Mouse (Mus musculus): ENCODE measurements around the gene Calm5. TPM values are rescaled to one million over a fixed set of nuclear protein-coding genes. Genes with fewer than 3 reads are reported as not detected.
"Not testable (repeated sequence)": the region's sequence is repeated elsewhere in the genome, so short reads cannot be mapped to it uniquely, and the experiment has no call there.

Calm5 gene
- not detected for total RNA-seq (2021)
- long read RNA-seq, experiment 1 = 0 reads
- long read RNA-seq, experiment 2 = 0 reads

GRCm38 (mm10) chr13:3853648-3854333, at the start of gene Calm5:
TSS of gene Calm5 (plus strand) at chr13:3854173.
- intact Hi-C loops (cut with DNase I); H3K4me3 ChIP-seq; H3K27ac ChIP-seq; DNase-seq: not testable (repeated sequence)

- DNase-seq = no peak
- no peak within 1 kb of the TSS for H3K4me3 ChIP-seq
- no peak for TF ChIP-seq CTCF (IDR thresholded peaks at IDR 0.05)
- intact Hi-C loops (cut with DNase I) = no loop called here
- no peak within 1 kb of the TSS for H3K27ac ChIP-seq
Measured at GRCm38 (mm10) chr13:3804186-3804585, 49.8 kb upstream of the Calm5 start, which contains the start of gene Calml3. TSS of gene Calml3 (minus strand) at chr13:3804316.

- DNase-seq = no peak
- H3K4me3 ChIP-seq = no peak overlapping the region
- no peak for TF ChIP-seq CTCF (IDR thresholded peaks at IDR 0.05)
- intact Hi-C loops (cut with DNase I) = no loop called here
- H3K27ac ChIP-seq = no peak overlapping the region
Measured at GRCm38 (mm10) chr13:3805132-3805531, 48.8 kb upstream of the Calm5 start.

DNA sequence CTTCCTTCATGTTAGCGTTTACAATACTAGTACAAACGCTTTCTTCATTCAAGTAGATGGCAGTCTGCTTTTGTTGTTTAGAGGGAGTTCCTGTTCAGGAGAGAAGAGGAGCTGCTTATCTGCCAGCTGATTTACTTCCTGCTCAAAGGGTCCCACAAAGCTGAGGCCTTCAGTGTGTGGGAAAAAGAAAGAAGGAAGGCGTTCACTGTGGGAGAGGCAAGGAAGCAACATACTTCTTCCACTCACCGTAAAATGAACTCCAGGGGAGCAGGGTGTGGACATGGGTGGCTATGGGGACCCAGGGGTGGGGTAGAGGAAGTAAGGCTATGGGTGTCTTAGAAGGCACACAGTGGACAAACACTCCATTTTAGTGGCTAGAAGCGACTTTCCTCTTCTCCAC, 48.3 kb upstream of the Calm5 start:
- no peak overlapping the region for H3K27ac ChIP-seq
- TF ChIP-seq CTCF (IDR thresholded peaks at IDR 0.05) = no peak

DNA sequence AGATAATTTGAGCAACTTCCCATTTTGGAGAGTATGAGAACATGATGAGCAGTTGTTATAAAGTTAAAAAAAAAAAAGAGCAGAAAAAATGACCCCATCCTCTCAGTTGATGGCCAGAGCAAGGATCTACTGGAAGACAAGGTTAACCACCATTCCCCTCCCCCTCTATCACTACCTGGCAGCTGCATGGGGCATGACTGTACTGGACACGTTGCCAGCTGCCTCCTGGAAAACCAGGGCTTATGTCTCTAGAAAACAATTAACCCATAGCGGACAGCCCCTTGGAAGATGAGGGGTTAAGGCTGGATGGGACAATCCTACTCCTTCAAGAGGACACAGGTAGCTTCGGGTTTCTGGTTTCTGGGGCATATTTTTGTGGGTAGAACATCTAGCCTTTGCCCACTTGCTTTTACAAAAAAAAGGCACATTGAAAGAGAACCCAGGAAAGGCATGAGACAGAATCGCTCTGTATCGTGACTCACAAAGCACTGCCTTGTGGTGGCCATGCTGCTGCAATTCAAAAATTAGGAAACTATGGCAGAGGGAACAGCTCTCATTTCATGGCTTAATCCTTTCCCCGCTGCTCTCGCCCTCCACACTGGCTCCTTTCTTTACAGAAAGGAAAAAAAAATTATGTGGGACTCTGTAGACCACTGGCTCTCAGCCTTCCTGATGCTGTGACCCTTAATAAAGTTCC, 46.7 kb upstream of the Calm5 start:
- no peak for TF ChIP-seq CTCF (IDR thresholded peaks at IDR 0.05)
- DNase-seq = no peak
- intact Hi-C loops (cut with DNase I) = no loop called here
- Histone ChIP-seq H3K27ac (no peak overlapping the region), H3K4me3 (no peak overlapping the region)

More for the DNA sequence above, 48.3 kb upstream of the Calm5 start:
- DNase-seq = no peak
- intact Hi-C loops (cut with DNase I) = no loop called here
- H3K4me3 ChIP-seq = no peak overlapping the region

DNA sequence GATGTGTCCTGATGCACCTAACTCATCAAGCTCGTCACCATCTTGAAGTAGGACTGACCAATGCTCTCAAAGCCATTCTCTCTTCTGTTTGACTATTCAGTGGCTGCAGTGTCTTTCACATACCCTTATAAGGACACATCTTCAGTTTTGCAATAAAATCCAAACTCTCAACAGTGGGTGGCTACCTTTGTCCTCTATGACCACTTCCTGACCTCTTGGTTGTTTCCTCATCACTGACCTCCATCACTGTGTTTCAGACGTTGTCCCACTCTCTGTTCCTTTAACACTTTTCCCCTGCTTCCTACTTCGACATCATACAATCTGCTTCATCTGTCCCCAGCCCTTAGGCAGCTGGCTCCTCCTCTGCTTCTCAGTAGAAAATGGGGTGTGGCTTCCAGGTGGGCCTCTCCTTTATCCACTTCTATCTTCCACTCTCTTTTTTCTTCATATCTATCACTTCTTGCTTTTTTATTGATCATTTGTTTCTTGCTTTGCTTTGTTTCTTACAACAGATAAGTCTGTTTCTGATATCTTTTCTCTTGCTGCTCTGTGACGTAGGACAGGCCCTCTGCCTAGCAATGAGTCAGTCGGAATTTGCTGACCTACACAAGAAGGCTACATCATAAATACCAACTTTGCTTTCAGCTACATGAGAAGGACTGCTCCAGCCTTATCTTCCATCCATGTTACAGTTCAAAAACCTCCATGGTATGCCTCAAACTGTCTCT, 35.8 kb upstream of the Calm5 start:
- intact Hi-C loops (cut with DNase I) = no loop called here
- H3K4me3 ChIP-seq = no peak overlapping the region
- no peak for TF ChIP-seq CTCF (IDR thresholded peaks at IDR 0.05)
- H3K27ac ChIP-seq = no peak overlapping the region
- DNase-seq = no peak

DNA sequence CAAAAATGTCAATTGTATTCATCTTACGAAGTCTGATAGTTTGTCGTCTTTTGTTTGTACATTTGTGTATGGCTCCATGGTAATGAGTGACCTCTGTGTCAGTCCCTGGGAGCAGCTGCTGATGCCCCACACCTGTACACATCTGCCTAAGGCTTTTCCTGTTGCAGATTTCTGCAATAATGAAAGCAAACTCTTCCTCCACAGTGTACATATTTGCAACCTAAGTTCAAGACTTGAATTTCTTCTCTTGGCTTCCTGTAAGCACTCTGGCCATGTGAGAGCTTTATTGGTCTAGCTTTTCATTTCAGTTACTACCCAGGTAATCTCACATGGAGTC, 35.3 kb upstream of the Calm5 start:
- intact Hi-C loops (cut with DNase I) = no loop called here
- no peak for DNase-seq
- H3K4me3 ChIP-seq = no peak overlapping the region
- no peak overlapping the region for H3K27ac ChIP-seq
- TF ChIP-seq CTCF (IDR thresholded peaks at IDR 0.05) = no peak

DNA sequence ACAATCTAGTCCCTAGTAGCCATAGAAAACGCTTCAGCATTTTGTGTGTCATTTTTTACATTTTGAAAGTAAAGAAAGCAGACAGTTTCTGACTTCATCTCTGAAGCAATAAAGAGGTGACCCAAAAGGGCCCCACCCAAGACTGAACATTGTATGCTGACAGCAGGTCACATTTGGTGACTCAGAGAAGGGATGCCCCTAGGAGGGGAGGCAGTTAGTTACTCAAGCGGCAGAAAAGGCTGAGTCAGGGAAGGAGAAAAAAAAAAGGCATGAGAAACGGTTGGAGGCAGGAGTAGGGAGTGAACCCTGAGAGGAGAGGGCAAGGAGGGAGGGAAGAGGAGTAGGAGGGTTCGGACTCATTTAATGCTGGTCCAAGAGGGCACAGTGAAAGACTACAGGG, 31.9 kb upstream of the Calm5 start:
- no peak for TF ChIP-seq CTCF (IDR thresholded peaks at IDR 0.05)
- no peak overlapping the region for H3K27ac ChIP-seq
- intact Hi-C loops (cut with DNase I) = no loop called here
- DNase-seq = no peak
- H3K4me3 ChIP-seq = no peak overlapping the region

DNA sequence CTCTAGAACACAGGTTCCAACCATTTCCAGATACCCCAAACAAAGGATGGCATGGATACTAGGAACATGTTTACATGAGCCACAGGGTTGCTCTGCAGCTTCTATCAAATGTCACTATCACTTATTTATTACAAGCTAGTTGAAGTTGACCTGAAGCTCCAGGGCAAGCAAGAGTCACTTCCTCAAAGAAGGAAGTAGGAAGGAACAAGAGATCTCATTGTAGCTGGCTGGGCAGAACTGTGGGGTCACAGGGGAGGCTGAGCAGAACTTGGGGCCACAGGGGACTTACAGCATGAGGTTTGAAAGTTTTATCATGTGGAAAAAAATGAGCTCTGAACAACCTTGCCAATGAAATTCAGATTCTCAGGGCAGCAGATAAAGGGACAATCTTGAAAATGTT, 28.2 kb upstream of the Calm5 start:
- no peak for DNase-seq
- H3K4me3 ChIP-seq = no peak overlapping the region
- intact Hi-C loops (cut with DNase I) = no loop called here
- H3K27ac ChIP-seq = no peak overlapping the region
- TF ChIP-seq CTCF (IDR thresholded peaks at IDR 0.05) = no peak

DNA sequence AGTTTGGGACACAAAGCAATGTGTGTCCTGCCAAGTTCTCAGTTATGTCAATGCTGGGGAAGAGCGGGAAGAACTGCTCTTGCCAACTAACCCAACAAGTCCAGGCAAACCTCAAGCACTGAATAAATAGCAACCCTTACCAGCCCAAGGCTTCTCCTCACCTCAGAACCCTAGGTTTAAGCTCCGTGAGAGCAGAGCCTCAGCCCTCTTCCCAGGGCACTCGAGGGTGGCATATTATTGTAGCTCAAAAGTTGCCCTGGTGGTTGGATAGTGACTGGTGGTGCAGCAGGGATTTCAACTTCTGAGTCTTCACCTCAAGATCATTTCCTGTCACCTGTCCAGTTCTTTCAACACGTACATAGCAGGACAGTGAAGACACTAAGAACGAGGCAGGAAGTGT, 22.4 kb upstream of the Calm5 start:
- intact Hi-C loops (cut with DNase I) = no loop called here
- Histone ChIP-seq H3K4me3 (no peak overlapping the region), H3K27ac (no peak overlapping the region)
- DNase-seq = no peak
- no peak for TF ChIP-seq CTCF (IDR thresholded peaks at IDR 0.05)

DNA sequence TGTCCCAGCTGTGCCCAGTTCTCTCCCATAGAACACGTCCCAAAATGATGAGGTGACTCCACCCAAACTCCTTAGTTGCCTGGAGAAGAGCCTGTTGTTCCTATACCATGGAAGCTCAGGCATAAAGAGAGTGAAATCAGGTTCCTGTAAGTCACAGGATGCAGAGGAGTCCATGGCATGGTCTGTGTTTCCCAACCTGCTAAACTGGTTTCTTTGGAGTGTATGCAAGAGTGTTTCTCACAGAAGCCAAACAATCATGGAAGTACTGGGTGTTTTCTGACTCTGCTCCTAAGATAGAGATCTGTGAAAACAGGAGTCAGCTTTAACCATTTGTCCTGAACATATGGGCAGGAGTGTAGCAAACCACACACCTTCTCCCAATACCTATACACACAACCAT, 22.0 kb upstream of the Calm5 start:
- TF ChIP-seq CTCF (IDR thresholded peaks at IDR 0.05) = no peak
- H3K4me3 ChIP-seq = no peak overlapping the region
- DNase-seq = no peak
- intact Hi-C loops (cut with DNase I) = no loop called here
- H3K27ac ChIP-seq = no peak overlapping the region

DNA sequence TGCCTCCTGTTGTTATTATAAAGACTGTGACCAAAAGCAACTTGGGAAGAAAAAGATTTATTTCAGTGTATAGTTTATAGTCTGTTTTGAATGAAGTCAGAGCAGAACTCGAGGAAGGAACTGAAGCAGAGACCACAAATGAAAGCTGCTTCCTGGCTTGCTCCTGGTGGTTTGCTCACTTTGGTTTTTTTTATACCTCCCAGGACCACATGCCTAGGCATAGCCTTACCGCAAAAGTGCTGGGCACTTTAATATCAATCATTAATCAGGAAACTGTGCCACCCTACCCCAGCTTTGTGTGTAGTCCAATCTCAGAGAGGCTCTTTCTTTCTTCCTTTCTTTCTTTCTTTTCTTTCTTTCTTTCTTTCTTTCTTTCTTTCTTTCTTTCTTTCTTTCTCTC, 21.5 kb upstream of the Calm5 start:
- TF ChIP-seq CTCF (IDR thresholded peaks at IDR 0.05) = no peak

DNA sequence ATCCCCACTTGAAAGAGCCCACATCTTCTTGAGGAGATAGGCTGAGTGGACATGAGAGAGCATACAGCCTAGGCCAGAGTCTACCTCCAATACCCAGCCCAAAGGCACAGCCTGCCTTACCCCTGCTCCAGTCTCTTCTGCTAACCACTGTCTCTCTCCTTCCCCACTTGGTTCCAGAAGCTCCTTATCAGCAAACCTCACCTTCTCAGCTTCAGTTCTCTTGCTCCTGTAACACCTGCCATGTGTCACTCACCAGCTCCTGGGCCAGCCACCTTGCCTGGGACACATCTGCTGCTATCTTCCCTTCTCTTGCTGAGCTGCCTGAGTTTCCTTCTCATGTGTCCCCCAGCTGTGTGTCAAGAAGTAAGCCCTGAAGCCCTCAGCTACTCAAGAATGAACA, 20.3 kb upstream of the Calm5 start:
- H3K27ac ChIP-seq; DNase-seq; H3K4me3 ChIP-seq; intact Hi-C loops (cut with DNase I): not testable (repeated sequence)

More for the DNA sequence above, 21.5 kb upstream of the Calm5 start:
- H3K27ac ChIP-seq = no peak overlapping the region
- DNase-seq = no peak
- H3K4me3 ChIP-seq = no peak overlapping the region
- intact Hi-C loops (cut with DNase I) = no loop called here

GRCm38 (mm10) chr13:3837312-3837807, 16.6 kb upstream of the Calm5 start, which contains the start of gene Calm4:
TSS of gene Calm4 (plus strand) at chr13:3837757.
- intact Hi-C loops (cut with DNase I); H3K27ac ChIP-seq; DNase-seq; H3K4me3 ChIP-seq: not testable (repeated sequence)

DNA sequence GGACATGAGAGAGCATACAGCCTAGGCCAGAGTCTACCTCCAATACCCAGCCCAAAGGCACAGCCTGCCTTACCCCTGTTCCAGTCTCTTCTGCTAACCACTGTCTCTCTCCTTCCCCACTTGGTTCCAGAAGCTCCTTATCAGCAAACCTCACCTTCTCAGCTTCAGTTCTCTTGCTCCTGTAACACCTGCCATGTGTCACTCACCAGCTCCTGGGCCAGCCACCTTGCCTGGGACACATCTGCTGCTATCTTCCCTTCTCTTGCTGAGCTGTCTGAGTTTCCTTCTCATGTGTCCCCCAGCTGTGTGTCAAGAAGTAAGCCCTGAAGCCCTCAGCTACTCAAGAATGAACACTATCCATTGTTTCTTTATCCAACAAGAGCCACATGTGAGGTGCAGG, 13.3 kb upstream of the Calm5 start:
- H3K27ac ChIP-seq; intact Hi-C loops (cut with DNase I); DNase-seq; H3K4me3 ChIP-seq: not testable (repeated sequence)

All from gastrocnemius, adult 2 months (tissue).